Comparison of ENCODE assay signal across 17 mouse cellular contexts in genomic region chr10:67610689-67611088, GRCm38 (mm10).
DNase-seq lines count a peak whose midpoint lies in the region; ATAC-seq lines count a peak whose summit lies in the region.
"Had no signal": no experiment of that assay in that cellular context is flagged by ENCODE, and none has a peak within 500 bp of the region (broad histone marks: within the 10 kb centered on the region; RNA-seq: fewer than 3 reads in every experiment).

No protein-coding gene starts in this region.

- no peaks in the 10 kb centered on the region for H3K36me3 ChIP-seq in hindbrain, embryonic 10.5 days
- H3K36me3 ChIP-seq: intestine, embryonic 15.5 days; midbrain, embryonic 12.5 days; neural tube, embryonic 13.5 days had no signal

- no peaks in the 10 kb centered on the region for H3K27me3 ChIP-seq in hindbrain, embryonic 10.5 days (ENCODE audit: insufficient read depth, poor library complexity, severe bottlenecking)
- H3K27me3 ChIP-seq: intestine, embryonic 15.5 days; midbrain, embryonic 12.5 days; neural tube, embryonic 13.5 days had no signal

- WGBS in hindbrain, embryonic 10.5 days: 92% methylated on average over 6 of the region's 6 CpGs

- H3K27ac ChIP-seq in hindbrain, embryonic 10.5 days: no peak overlapping the region
- H3K27ac ChIP-seq: intestine, embryonic 15.5 days; midbrain, embryonic 12.5 days; neural tube, embryonic 13.5 days; stomach, postnatal 0 days had no signal

- no peaks in the 10 kb centered on the region for H3K9me3 ChIP-seq in hindbrain, embryonic 10.5 days
- H3K9me3 ChIP-seq: intestine, embryonic 15.5 days; midbrain, embryonic 12.5 days; neural tube, embryonic 13.5 days had no signal

- no peaks in the 10 kb centered on the region; the same call in 1 of the 2 replicates for H3K4me1 ChIP-seq in hindbrain, embryonic 10.5 days (replicated peaks)
- H3K4me1 ChIP-seq: intestine, embryonic 15.5 days; midbrain, embryonic 12.5 days; neural tube, embryonic 13.5 days had no signal

- no peak overlapping the region for H3K4me3 ChIP-seq in hindbrain, embryonic 10.5 days
- H3K4me3 ChIP-seq: intestine, embryonic 15.5 days; midbrain, embryonic 12.5 days; neural tube, embryonic 13.5 days had no signal

- peak; percentile 56 for ATAC-seq in common myeloid progenitor, adult 5-6 weeks (replicated peaks; ENCODE audit: low read depth, poor library complexity, severe bottlenecking)
- ATAC-seq: intestine, embryonic 15.5 days had no signal

- DNase-seq in CD8-positive naive resting alpha-beta T cell, adult 2 months (ENCODE audit: low read depth in 2 of 2, low spot score in 2 of 2): peak; percentile 40 to 62
- peak; percentile 73 for DNase-seq in naive thymus-derived CD4-positive, alpha-beta T cell, adult 2 months (ENCODE audit: low read depth)
- no peak for DNase-seq in hindbrain, embryonic 10.5 days (ENCODE audit: low spot score)
- DNase-seq in left cerebral cortex, adult 11 months (ENCODE audit: low spot score): no peak
- no peak for DNase-seq in kidney, adult 9 months
- no peak for DNase-seq in layer of hippocampus, adult 9-11 months
- DNase-seq: cerebellum, postnatal 10 days; heart, adult 18-20 months; heart, postnatal 36 days; kidney, postnatal 10 days; retina, postnatal 1 day; spleen, adult 18-20 months had no signal

Comparison
In these comparisons a context has a peak if more than half of its experiments do, and no peak if none do; other contexts are left out.
1. DNase-seq: peak in CD8-positive naive resting alpha-beta T cell, adult 2 months (2 of 2) and naive thymus-derived CD4-positive, alpha-beta T cell, adult 2 months (single experiment); none in hindbrain, embryonic 10.5 days (single experiment), left cerebral cortex, adult 11 months (single experiment), kidney, adult 9 months (single experiment) and layer of hippocampus, adult 9-11 months (single experiment).